Mouse (Mus musculus): ENCODE measurements around the gene Jazf1.

DNA sequence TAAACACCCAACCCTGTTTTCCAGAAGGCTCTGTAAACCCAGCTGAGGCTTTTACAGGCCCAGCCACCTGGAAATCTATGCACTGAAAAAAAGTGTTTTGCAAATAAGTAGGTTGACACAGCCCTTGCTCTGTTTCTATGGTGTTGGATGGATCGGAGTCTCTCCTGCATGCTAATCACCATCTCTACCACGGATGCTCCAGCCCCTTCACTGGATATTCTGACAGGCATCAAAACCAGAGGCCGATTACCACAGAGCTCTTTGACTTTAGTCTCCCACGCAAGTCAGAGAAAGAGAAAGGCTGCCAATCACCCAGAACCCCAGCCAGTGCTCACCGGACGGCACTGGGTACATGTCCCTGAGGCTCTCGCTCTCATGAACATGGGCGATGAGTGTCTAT, 291.4 kb downstream of the Jazf1 start:
- TF ChIP-seq E2F4 (IDR thresholded peaks at IDR 0.05; ENCODE audit: borderline replicate concordance, low read depth, low read length) = no peak
- TF ChIP-seq ZNF384 (IDR thresholded peaks at IDR 0.05; ENCODE audit: low read depth, low read length) = no peak
- no peak for TF ChIP-seq ZC3H11A (IDR thresholded peaks at IDR 0.05; ENCODE audit: low read depth, low read length)
- TF ChIP-seq POLR2A (IDR thresholded peaks at IDR 0.05; ENCODE audit: control insufficient read depth in 1 of 2, insufficient read depth in 1 of 2, low read depth in 1 of 2, low read length in 2 of 2, poor library complexity in 1 of 2) = no peak
- no peak for TF ChIP-seq NELFE (IDR thresholded peaks at IDR 0.05; ENCODE audit: low read depth, low read length)
- TF ChIP-seq HCFC1 (IDR thresholded peaks at IDR 0.05; ENCODE audit: low read depth, low read length) = no peak
- no peak for TF ChIP-seq SMC3 (IDR thresholded peaks at IDR 0.05; ENCODE audit: low read depth, low read length)
- TF ChIP-seq ELF1 (IDR thresholded peaks at IDR 0.05; ENCODE audit: low read depth, low read length) = no peak
- no peak for TF ChIP-seq MEF2A (IDR thresholded peaks at IDR 0.05; ENCODE audit: extremely low read depth, insufficient replicate concordance, low read depth, low read length, poor library complexity, severe bottlenecking)
- TF ChIP-seq TAL1 (IDR thresholded peaks at IDR 0.05; ENCODE audit: low read length) = no peak
- TF ChIP-seq MYB (IDR thresholded peaks at IDR 0.05; ENCODE audit: low read depth, low read length) = no peak
- TF ChIP-seq GATA1 (IDR thresholded peaks at IDR 0.05; ENCODE audit: low read depth, low read length) = no peak
- TF ChIP-seq CHD1 (IDR thresholded peaks at IDR 0.05; ENCODE audit: low read depth, low read length) = no peak
